Mouse (Mus musculus): ENCODE measurements at regions not wholly inside any gene's neighbourhood (a gene's known extent, or its start where the extent isn't known, plus 50 kb on each side); places are given as distances from the start of the nearest gene placed in this dataset.
A peak's percentile ranks its signal among the peaks of the same experiment; 100 is the strongest.

GRCm38 (mm10) chr4:102657244-102657643, 83.9 kb upstream of the Sgip1 start:
- no peak for DNase-seq (ENCODE audit: low read depth, low spot score)

- DNase-seq (ENCODE audit: low read depth, low spot score), result no peak
These were observed 82.5 kb upstream of the Sgip1 start for GRCm38 (mm10) chr4:102658578-102658977.

- no peak for DNase-seq (ENCODE audit: low read depth, low spot score)
These were observed 77.5 kb upstream of the Sgip1 start for GRCm38 (mm10) chr4:102663617-102664016.

- DNase-seq (ENCODE audit: low read depth, low spot score), result peak; percentile 67
These were observed 58.9 kb upstream of the Sgip1 start for GRCm38 (mm10) chr4:102682190-102682589.

- no peak for DNase-seq (ENCODE audit: low read depth, low spot score)
These were observed 56.1 kb upstream of the Sgip1 start for GRCm38 (mm10) chr4:102685045-102685444.

GRCm38 (mm10) chr4:102688378-102688777, 52.7 kb upstream of the Sgip1 start:
- no peak for DNase-seq (ENCODE audit: low read depth, low spot score)
